27 mouse cellular contexts compared by ENCODE assay signal in the genomic region with DNA sequence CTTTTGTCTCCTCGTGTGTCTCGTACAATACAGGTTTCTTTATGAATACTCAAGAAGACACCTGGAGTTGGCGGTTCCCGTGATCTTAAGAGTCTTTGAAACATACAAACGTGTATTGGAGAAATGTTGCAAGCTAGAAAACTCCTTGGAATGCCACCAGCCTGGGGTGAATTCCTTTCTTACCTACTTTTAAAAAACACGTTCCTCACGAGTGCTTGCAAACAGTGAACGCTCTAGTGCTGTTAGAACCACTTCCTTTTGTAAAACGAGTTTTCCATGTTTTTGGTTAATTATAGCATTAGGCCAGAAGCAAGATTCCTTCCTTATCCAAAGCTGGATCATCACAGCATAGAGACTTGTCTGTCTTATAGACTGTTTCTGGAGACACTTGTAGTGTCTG. TPM values are rescaled to one million over a fixed set of nuclear protein-coding genes. Genes with fewer than 3 reads are reported as not detected.
A peak's percentile ranks its signal among the peaks of the same experiment; 100 is the strongest.
DNase-seq lines count a peak whose midpoint lies in the region; ATAC-seq and TF ChIP-seq lines count a peak whose summit lies in the region.
"Had no signal": no experiment of that assay in that cellular context is flagged by ENCODE, and none has a peak within 500 bp of the region (broad histone marks: within the 10 kb centered on the region; RNA-seq: fewer than 3 reads in every experiment).

No protein-coding gene starts in this region.

- H3K27ac ChIP-seq in kidney, adult 2 months (ENCODE audit: insufficient read depth, low read depth, low read length): no peak overlapping the region
- H3K27ac ChIP-seq in limb, embryonic 14.5 days (replicated peaks; ENCODE audit: low read depth, low read length): no peak overlapping the region
- H3K27ac ChIP-seq in limb, embryonic 10.5 days: no peak overlapping the region
- no peak overlapping the region for H3K27ac ChIP-seq in lung, postnatal 0 days (ENCODE audit: low read length)
- H3K27ac ChIP-seq: embryonic facial prominence, embryonic 10.5 days; embryonic facial prominence, embryonic 13.5 days; forebrain, embryonic 12.5 days; forebrain, embryonic 15.5 days; heart, embryonic 15.5 days; hindbrain, embryonic 10.5 days; hindbrain, embryonic 13.5 days had no signal

- no peak overlapping the region for H3K4me3 ChIP-seq in kidney, adult 2 months (ENCODE audit: insufficient read depth, low read depth, low read length)
- no peak overlapping the region for H3K4me3 ChIP-seq in limb, embryonic 14.5 days (replicated peaks; ENCODE audit: low read length)
- H3K4me3 ChIP-seq in limb, embryonic 10.5 days: no peak overlapping the region
- H3K4me3 ChIP-seq in lung, postnatal 0 days (ENCODE audit: low read depth, low read length): no peak overlapping the region
- no peak overlapping the region for H3K4me3 ChIP-seq in lung, adult 2 months (replicated peaks; ENCODE audit: extremely low read depth, low read depth, low read length)
- H3K4me3 ChIP-seq: embryonic facial prominence, embryonic 10.5 days; embryonic facial prominence, embryonic 13.5 days; erythroblast, embryonic 14.5 days; forebrain, embryonic 12.5 days; forebrain, embryonic 15.5 days; heart, embryonic 12.5 days; heart, embryonic 15.5 days; hindbrain, embryonic 10.5 days; hindbrain, embryonic 13.5 days had no signal

- H3K27me3 ChIP-seq in kidney, adult 2 months (replicated peaks; ENCODE audit: control insufficient read depth, insufficient read depth, low read length): no peaks in the 10 kb centered on the region
- H3K27me3 ChIP-seq in limb, embryonic 14.5 days (ENCODE audit: control insufficient read depth, insufficient read depth, low read length): no peaks in the 10 kb centered on the region
- H3K27me3 ChIP-seq in limb, embryonic 10.5 days (ENCODE audit: low read depth, poor library complexity, severe bottlenecking): no peaks in the 10 kb centered on the region
- no peaks in the 10 kb centered on the region for H3K27me3 ChIP-seq in lung, postnatal 0 days (replicated peaks; ENCODE audit: insufficient read depth, low read length)
- H3K27me3 ChIP-seq: embryonic facial prominence, embryonic 13.5 days; forebrain, embryonic 12.5 days; forebrain, embryonic 15.5 days; heart, embryonic 12.5 days; hindbrain, embryonic 13.5 days had no signal

- ATAC-seq in limb, embryonic 14.5 days (ENCODE audit: low FRiP score, low read depth): no peak
- peak; percentile 62 for ATAC-seq in lung, postnatal 0 days
- ATAC-seq: activated CD4-positive, CD25-positive, alpha-beta regulatory T cell, adult 4 months; forebrain, embryonic 15.5 days had no signal

- whole genome bisulfite sequencing in kidney, adult 2 months: 73% methylated on average over 9 of the region's 9 CpGs
- 84% methylated on average over 9 of the region's 9 CpGs for WGBS in limb, embryonic 14.5 days
- 89% methylated on average over 9 of the region's 9 CpGs for WGBS in limb, embryonic 10.5 days
- 60% methylated on average over 9 of the region's 9 CpGs for WGBS in lung, postnatal 0 days
- WGBS in lung, adult 2 months: 65% methylated on average over 9 of the region's 9 CpGs

- no peak overlapping the region for H3K4me2 ChIP-seq in limb, embryonic 14.5 days (replicated peaks; ENCODE audit: low read depth, low read length, severe bottlenecking)
- H3K4me2 ChIP-seq in lung, postnatal 0 days (replicated peaks; ENCODE audit: low read depth, low read length): no peak overlapping the region
- H3K4me2 ChIP-seq: embryonic facial prominence, embryonic 13.5 days; forebrain, embryonic 12.5 days; forebrain, embryonic 15.5 days; heart, embryonic 12.5 days; heart, embryonic 15.5 days; hindbrain, embryonic 13.5 days had no signal

- no peak for TF ChIP-seq EP300 in lung, postnatal 0 days (IDR thresholded peaks at IDR 0.05)

- peak; percentile 33 for DNase-seq in kidney, adult 2 months
- DNase-seq in kidney, adult 8-10 months: no peak
- DNase-seq in limb, embryonic 14.5 days (ENCODE audit: low spot score): peak; percentile 34
- no peak for DNase-seq in limb, embryonic 10.5 days (ENCODE audit: low spot score)
- DNase-seq in lung, postnatal 0 days (ENCODE audit: low spot score): peak; percentile 76
- no peak for DNase-seq in lung, adult 2 months
- DNase-seq: adrenal gland, adult 8-10 months; adrenal gland, postnatal 25 days; cerebellum, adult 11-12 months; cerebellum, adult 8-10 months; cerebellum, postnatal 10 days; cerebellum, postnatal 36 days; embryo, embryonic 11 days; gastrocnemius, postnatal 25 days; heart, adult 18-20 months; heart, postnatal 10 days; heart, postnatal 36 days had no signal

- no peak for TF ChIP-seq CTCF in kidney, adult 2 months (conservative IDR thresholded peaks at IDR 0.05; ENCODE audit: insufficient read depth, insufficient read length, low read depth, low read length)
- TF ChIP-seq CTCF in lung, postnatal 0 days (IDR thresholded peaks at IDR 0.05): no peak
- no peak for TF ChIP-seq CTCF in lung, adult 2 months (IDR thresholded peaks at IDR 0.05; ENCODE audit: insufficient read depth, low read length)

- no peaks in the 10 kb centered on the region for H3K4me1 ChIP-seq in kidney, adult 2 months (ENCODE audit: control insufficient read depth, insufficient read depth, low read length)
- H3K4me1 ChIP-seq in limb, embryonic 14.5 days (ENCODE audit: control insufficient read depth, insufficient read depth, low read length): no peaks in the 10 kb centered on the region
- H3K4me1 ChIP-seq in limb, embryonic 10.5 days: no peaks in the 10 kb centered on the region
- no peaks in the 10 kb centered on the region for H3K4me1 ChIP-seq in lung, postnatal 0 days (ENCODE audit: insufficient read depth, low read depth, low read length)
- no peaks in the 10 kb centered on the region for H3K4me1 ChIP-seq in lung, adult 2 months (ENCODE audit: control insufficient read depth, insufficient read depth, low read length)
- H3K4me1 ChIP-seq: embryonic facial prominence, embryonic 10.5 days; embryonic facial prominence, embryonic 13.5 days; forebrain, embryonic 12.5 days; forebrain, embryonic 15.5 days; heart, embryonic 12.5 days; heart, embryonic 15.5 days; hindbrain, embryonic 10.5 days; hindbrain, embryonic 13.5 days had no signal

- H3K9ac ChIP-seq in limb, embryonic 14.5 days (ENCODE audit: low read depth, low read length, severe bottlenecking): no peak overlapping the region
- no peak overlapping the region for H3K9ac ChIP-seq in lung, postnatal 0 days (replicated peaks; ENCODE audit: low read depth)
- H3K9ac ChIP-seq: embryonic facial prominence, embryonic 13.5 days; forebrain, embryonic 12.5 days; forebrain, embryonic 15.5 days; heart, embryonic 12.5 days; heart, embryonic 15.5 days; hindbrain, embryonic 13.5 days had no signal

- TF ChIP-seq POLR2A in kidney, adult 2 months (IDR thresholded peaks at IDR 0.05; ENCODE audit: low read depth, low read length): no peak
- TF ChIP-seq POLR2A in limb, embryonic 14.5 days (IDR thresholded peaks at IDR 0.05; ENCODE audit: borderline replicate concordance, extremely low read depth, insufficient read depth, insufficient read length): no peak
- no peak for TF ChIP-seq POLR2A in lung, adult 2 months (IDR thresholded peaks at IDR 0.05; ENCODE audit: borderline replicate concordance, extremely low read depth, low read depth, low read length)

- no peaks in the 10 kb centered on the region for H3K36me3 ChIP-seq in kidney, adult 2 months (ENCODE audit: control insufficient read depth, insufficient read depth, low read length)
- H3K36me3 ChIP-seq in limb, embryonic 14.5 days (ENCODE audit: control insufficient read depth, insufficient read depth, low read length): no peaks in the 10 kb centered on the region
- H3K36me3 ChIP-seq in limb, embryonic 10.5 days: no peaks in the 10 kb centered on the region
- H3K36me3 ChIP-seq in lung, postnatal 0 days (ENCODE audit: insufficient read depth, low read length): no peaks in the 10 kb centered on the region
- H3K36me3 ChIP-seq: embryonic facial prominence, embryonic 10.5 days; embryonic facial prominence, embryonic 13.5 days; forebrain, embryonic 12.5 days; forebrain, embryonic 15.5 days; heart, embryonic 12.5 days; heart, embryonic 15.5 days; hindbrain, embryonic 10.5 days; hindbrain, embryonic 13.5 days had no signal

- no peaks in the 10 kb centered on the region for H3K9me3 ChIP-seq in limb, embryonic 14.5 days (ENCODE audit: control insufficient read depth, low read length)
- H3K9me3 ChIP-seq in limb, embryonic 10.5 days (replicated peaks): no peaks in the 10 kb centered on the region
- H3K9me3 ChIP-seq in lung, postnatal 0 days (ENCODE audit: low read length): no peaks in the 10 kb centered on the region
- H3K9me3 ChIP-seq: embryonic facial prominence, embryonic 10.5 days; forebrain, embryonic 12.5 days; forebrain, embryonic 15.5 days; heart, embryonic 12.5 days; heart, embryonic 15.5 days; hindbrain, embryonic 10.5 days; hindbrain, embryonic 13.5 days had no signal

RNA-seq across cellular contexts. Expression of a gene that starts 18.6 kb away (rescaled TPM):
- 1.2 and 1.3 TPM in 2 replicates for polyA plus RNA-seq in kidney, adult 2 months (2012; rRNA removed)
- polyA plus RNA-seq in limb, embryonic 14.5 days (2012; rRNA removed): 0.03 TPM in 1 of 2 replicates, not detected in the other
- polyA plus RNA-seq in limb, embryonic 14.5 days (2014; fragmentation: Nextera tagmentation; extraction: Ambion mirVana): not detected in 2 replicates
- polyA plus RNA-seq in limb, embryonic 10.5 days (2016; fragmentation: Nextera tagmentation; extraction: Ambion mirVana): not detected in 2 replicates
- not detected in 2 replicates for polyA plus RNA-seq in lung, postnatal 0 days (2015; fragmentation: Nextera tagmentation; extraction: Ambion mirVana)
- not detected in 2 replicates for polyA plus RNA-seq in lung, adult 2 months (2012; rRNA removed)
- polyA plus RNA-seq: activated CD4-positive, CD25-positive, alpha-beta regulatory T cell, adult 4 months; embryonic facial prominence, embryonic 10.5 days; embryonic facial prominence, embryonic 13.5 days; erythroblast, embryonic 14.5 days; forebrain, embryonic 12.5 days; forebrain, embryonic 15.5 days; heart, embryonic 12.5 days; heart, embryonic 15.5 days; hindbrain, embryonic 13.5 days had no signal

Comparison
In these comparisons a context has a peak if more than half of its experiments do, and no peak if none do; other contexts are left out.
1. DNase-seq: peak in kidney, adult 2 months (single experiment), limb, embryonic 14.5 days (single experiment) and lung, postnatal 0 days (single experiment); none in kidney, adult 8-10 months (0 of 2), limb, embryonic 10.5 days (single experiment) and lung, adult 2 months (single experiment).